Mouse (Mus musculus) inflammation-experienced regulatory T-cells (primary cell): Measurements from ENCODE around the gene Olfr667. TPM values are rescaled to one million over a fixed set of nuclear protein-coding genes. Genes with fewer than 3 reads are reported as not detected.

Experiments
- polyA plus RNA-seq, 2 experiments: library from polyadenylated mRNA; unstranded; fragments of 100-300 nt; shearing (Covaris generic); gene quantifications; one replicate each; pipeline ENCODE4 v1.2.1; 2017

Gene Olfr667
- not detected for polyA plus RNA-seq

GRCm38 (mm10) chr7:104921382-104921781 lies at the start of gene Olfr667:
Olfr667 (minus strand) TSS chr7:104921482.

DNA sequence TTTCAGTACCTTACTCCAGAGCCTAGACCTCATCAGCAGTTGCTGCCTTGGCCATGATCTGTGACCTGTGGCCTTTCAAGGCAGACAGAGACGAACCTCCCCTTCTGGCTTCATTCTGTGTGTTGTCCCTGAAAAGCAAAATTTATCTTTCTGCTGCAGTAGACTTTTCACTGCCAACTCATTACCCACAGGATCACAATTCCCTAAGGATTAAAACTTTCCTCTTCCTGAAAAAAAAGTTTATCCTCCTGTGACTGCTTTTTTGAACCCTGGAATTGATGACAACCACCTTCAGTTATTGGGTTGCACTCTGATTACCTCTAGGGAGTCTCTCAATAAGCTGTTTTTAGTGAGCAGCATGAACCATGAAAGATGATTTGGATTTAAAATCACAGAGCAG lies 41.2 kb upstream of the Olfr667 start, which contains the start of gene Olfr670:
Gene Olfr670 (minus strand): TSS at position 101 of the 400 bp plus-strand sequence.

DNA sequence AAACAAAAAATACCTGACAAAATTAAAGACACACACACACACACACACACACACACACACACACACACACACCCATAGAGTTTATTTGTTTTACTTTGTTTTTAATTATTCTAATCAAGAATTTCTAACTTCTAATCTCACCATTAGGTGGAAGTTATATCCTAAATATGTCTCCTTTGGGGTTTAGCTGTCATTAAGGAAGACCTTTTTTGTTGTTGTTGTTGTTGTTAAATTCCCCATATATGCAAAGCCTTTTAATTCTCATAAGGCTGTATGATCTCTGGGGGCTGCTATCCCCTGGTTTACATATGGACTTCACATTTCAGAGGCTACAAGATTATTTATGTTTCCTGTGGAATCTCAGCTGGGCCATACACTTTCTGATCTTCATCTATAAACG lies 12.7 kb upstream of the Olfr667 start, which contains the start of gene Olfr669:
Gene Olfr669 (plus strand): TSS at position 301 of the 400 bp plus-strand sequence.

GRCm38 (mm10) chr7:104927957-104928356 lies 6.7 kb upstream of the Olfr667 start, which contains the start of gene Olfr668:
Olfr668 (minus strand) TSS chr7:104928057.

DNA sequence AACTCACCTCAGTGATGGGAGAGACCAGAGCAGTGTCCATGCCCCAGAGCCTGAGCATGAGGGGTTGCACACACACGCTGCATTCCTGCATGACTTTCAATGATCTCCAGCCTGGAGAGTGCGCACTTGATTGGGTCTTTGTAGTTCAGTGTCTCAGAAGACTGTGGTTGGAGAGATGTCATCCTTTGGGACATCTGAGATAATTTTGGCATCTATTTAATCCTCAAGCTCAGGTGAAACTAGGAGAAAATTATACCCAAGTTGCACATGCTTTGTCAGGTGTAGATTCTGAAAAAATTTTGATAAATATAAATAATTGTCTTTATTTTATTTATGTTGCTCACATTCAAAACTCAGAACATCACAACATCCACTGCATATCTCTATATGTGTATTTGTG lies 25.4 kb downstream of the Olfr667 start, which contains the start of gene Olfr666:
Gene Olfr666 (minus strand): TSS at position 101 of the 400 bp plus-strand sequence.

DNA sequence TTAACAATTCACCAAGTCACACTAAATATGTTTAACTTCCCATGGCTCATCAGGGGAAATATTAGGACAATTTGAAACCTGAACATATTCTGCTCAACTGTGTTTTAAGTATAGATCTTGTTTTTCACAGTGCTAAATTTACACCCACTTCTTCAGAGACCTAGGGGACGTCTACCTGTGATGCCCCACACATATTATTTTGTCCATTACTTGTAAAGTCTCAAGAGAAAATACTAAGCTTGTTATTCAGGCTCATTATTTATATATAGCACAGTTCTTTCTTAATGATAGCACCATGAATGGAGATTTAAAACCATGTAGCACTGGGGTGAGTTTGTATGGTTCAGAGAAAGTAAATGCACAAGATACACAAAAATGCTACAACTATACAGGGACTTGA lies 43.6 kb downstream of the Olfr667 start, which contains the start of gene Olfr665:
Gene Olfr665 (plus strand): TSS at position 301 of the 400 bp plus-strand sequence.

Other genes starting within 250 kb of the Olfr667 start
- gene Olfr661, start 235.0 kb downstream of the Olfr667 start, polyA plus RNA-seq = under 1 TPM; 0.07 to 0.59 TPM
- not detected for gene Usp17le, start 144.0 kb downstream of the Olfr667 start, polyA plus RNA-seq
- not detected for gene Usp17lb, start 78.9 kb downstream of the Olfr667 start, polyA plus RNA-seq
- gene Usp17la, start 64.5 kb downstream of the Olfr667 start, polyA plus RNA-seq = under 1 TPM; 0.18 to 0.65 TPM
- gene Olfr665, start 43.5 kb downstream of the Olfr667 start, polyA plus RNA-seq = not detected
- gene Olfr666, start 25.5 kb downstream of the Olfr667 start, polyA plus RNA-seq = not detected
- under 1 TPM in 1 of 2 experiments, not detected in 1; 0.38 TPM for gene Olfr668, start 6.6 kb upstream of the Olfr667 start, polyA plus RNA-seq
- under 1 TPM in 1 of 2 experiments, not detected in 1; 0.48 TPM for gene Olfr669, start 12.8 kb upstream of the Olfr667 start, polyA plus RNA-seq
- not detected for gene Olfr670, start 41.1 kb upstream of the Olfr667 start, polyA plus RNA-seq
- gene Olfr671, start 57.6 kb upstream of the Olfr667 start, polyA plus RNA-seq = under 1 TPM in 1 of 2 experiments, not detected in 1; 0.47 TPM
- gene Olfr672, start 80.5 kb upstream of the Olfr667 start, polyA plus RNA-seq = 1 to 10 TPM in 1 of 2 experiments, not detected in 1; 1.3 TPM
- under 1 TPM in 1 of 2 experiments, not detected in 1; 0.48 TPM for gene Olfr675, start 107.0 kb upstream of the Olfr667 start, polyA plus RNA-seq
- gene Olfr676, start 111.2 kb upstream of the Olfr667 start, polyA plus RNA-seq = under 1 TPM in 1 of 2 experiments, not detected in 1; 0.94 TPM
- gene Olfr677, start 129.9 kb upstream of the Olfr667 start, polyA plus RNA-seq = 1 to 10 TPM in 1 of 2 experiments, under 1 TPM in 1; 0.06 to 1.7 TPM
- not detected for gene Olfr678, start 143.0 kb upstream of the Olfr667 start, polyA plus RNA-seq
- gene Olfr679, start 159.7 kb upstream of the Olfr667 start, polyA plus RNA-seq = not detected
- not detected for gene Olfr680-ps1, start 171.3 kb upstream of the Olfr667 start, polyA plus RNA-seq
- gene Olfr681, start 195.4 kb upstream of the Olfr667 start, polyA plus RNA-seq = under 1 TPM in 1 of 2 experiments, not detected in 1; 0.09 TPM
- not detected for gene Olfr683, start 225.5 kb upstream of the Olfr667 start, polyA plus RNA-seq
- gene Olfr684, start 242.2 kb upstream of the Olfr667 start, polyA plus RNA-seq = not detected